Mouse (Mus musculus) layer of hippocampus, adult 6 months (tissue): ENCODE results near the gene A630073D07Rik. TPM values are rescaled to one million over a fixed set of nuclear protein-coding genes. Genes with fewer than 3 reads are reported as not detected.

ENCODE experiments used
- long read RNA-seq, 2 experiments: library from polyadenylated mRNA; unstranded; transcript quantifications; one replicate each; pipeline ENCODE4 v2.0.0; 2019 to 2020
- polyA plus RNA-seq: library from polyadenylated mRNA; unstranded; fragments of <200 nt; fragmentation: Nextera tagmentation; gene quantifications from 2 replicates; pipeline ENCODE4 v1.2.3, GENCODE M21; 2021

The A630073D07Rik gene
- polyA plus RNA-seq, result not detected in 2 replicates
- long read RNA-seq, experiment 1, result 0 reads
- long read RNA-seq, experiment 2, result 0 reads

GRCm38 (mm10) chr6:132651426-132651825 lies at the start of gene A630073D07Rik:
Gene A630073D07Rik, minus strand, starts transcription at chr6:132651526.

GRCm38 (mm10) chr6:132700907-132701306 lies 49.6 kb upstream of the A630073D07Rik start, which contains the start of gene Tas2r121:
Gene Tas2r121, minus strand, starts transcription at chr6:132701007.

GRCm38 (mm10) chr6:132656653-132657052 lies 5.3 kb upstream of the A630073D07Rik start, which contains the start of gene Tas2r120:
Gene Tas2r120, plus strand, starts transcription at chr6:132656953.

GRCm38 (mm10) chr6:132595613-132596012 lies 55.7 kb downstream of the A630073D07Rik start, which contains the start of gene Prp2:
Gene Prp2, plus strand, starts transcription at chr6:132595913.

Other genes starting within 250 kb of the A630073D07Rik start
- gene Prh1, start 81.7 kb downstream of the A630073D07Rik start, polyA plus RNA-seq, result not detected in 2 replicates
- not detected in 2 replicates for gene Prp2, start 55.6 kb downstream of the A630073D07Rik start, polyA plus RNA-seq
- not detected in 2 replicates for gene Tas2r120, start 5.4 kb upstream of the A630073D07Rik start, polyA plus RNA-seq
- not detected in 2 replicates for gene Tas2r121, start 49.5 kb upstream of the A630073D07Rik start, polyA plus RNA-seq
- gene Tas2r122, start 60.4 kb upstream of the A630073D07Rik start, polyA plus RNA-seq, result not detected in 2 replicates
- not detected in 2 replicates for gene Tas2r115, start 86.5 kb upstream of the A630073D07Rik start, polyA plus RNA-seq
- gene Tas2r124, start 103.2 kb upstream of the A630073D07Rik start, polyA plus RNA-seq, result not detected in 2 replicates
- not detected in 2 replicates for gene Tas2r102, start 110.6 kb upstream of the A630073D07Rik start, polyA plus RNA-seq
- not detected in 2 replicates for gene Tas2r136, start 126.6 kb upstream of the A630073D07Rik start, polyA plus RNA-seq
- not detected in 2 replicates for gene Tas2r117, start 151.3 kb upstream of the A630073D07Rik start, polyA plus RNA-seq
- not detected in 2 replicates for gene Tas2r123, start 195.6 kb upstream of the A630073D07Rik start, polyA plus RNA-seq
- not detected in 2 replicates for gene Tas2r116, start 203.9 kb upstream of the A630073D07Rik start, polyA plus RNA-seq
- not detected in 2 replicates for gene Tas2r110, start 216.5 kb upstream of the A630073D07Rik start, polyA plus RNA-seq
- not detected in 2 replicates for gene Tas2r113, start 241.5 kb upstream of the A630073D07Rik start, polyA plus RNA-seq